Mouse (Mus musculus) kidney, adult 2 months (tissue): ENCODE data around the gene Gm45808. TPM values are rescaled to one million over a fixed set of nuclear protein-coding genes. Genes with fewer than 3 reads are reported as not detected.
A peak's percentile ranks its signal among the peaks of the same experiment; 100 is the strongest.

Source experiments
- DNase-seq: peaks from one replicate; pipeline ENCODE4 v3.0.0; 2021
- H3K27ac ChIP-seq: fragments of 200-500 bp; 2 replicates; pipeline ENCODE4 v1.5.1; 2012; ENCODE audit warnings: low read depth, low read length, control low read depth, inconsistent platforms; ENCODE audit not compliant: insufficient read depth
- H3K27me3 ChIP-seq: fragments of 200-500 bp; replicated peaks from 2 replicates; pipeline ENCODE4 v1.6.1; 2012; ENCODE audit warnings: mild to moderate bottlenecking, moderate library complexity, low read length, inconsistent platforms; ENCODE audit not compliant: control insufficient read depth, insufficient read depth
- H3K36me3 ChIP-seq: fragments of 200-500 bp; 2 replicates; pipeline ENCODE4 v1.6.1; 2012; ENCODE audit warnings: mild to moderate bottlenecking, moderate library complexity, low read length, inconsistent platforms; ENCODE audit not compliant: control insufficient read depth, insufficient read depth
- H3K4me1 ChIP-seq: fragments of 200-500 bp; 2 replicates; pipeline ENCODE4 v1.6.1; 2011; ENCODE audit warnings: low read length; ENCODE audit not compliant: control insufficient read depth, insufficient read depth
- H3K4me3 ChIP-seq: fragments of 200-500 bp; 2 replicates; pipeline ENCODE4 v1.5.1; 2011; ENCODE audit warnings: mild to moderate bottlenecking, low read depth, low read length, control low read depth; ENCODE audit not compliant: insufficient read depth
- CTCF ChIP-seq: fragments of 200-500 bp; conservative IDR thresholded peaks from 2 replicates; pipeline ENCODE4 v1.5.1; 2011; ENCODE audit warnings: low read depth, mild to moderate bottlenecking, control low read depth, low read length, moderate library complexity, mixed read lengths; ENCODE audit not compliant: insufficient read depth, insufficient read length
- POLR2A ChIP-seq: fragments of 200-500 bp; IDR thresholded peaks from one replicate; pipeline ENCODE4 v1.6.1; 2011; ENCODE audit warnings: low read depth, low read length, control low read depth
- WGBS: fragments of 180-500 bp; shearing (Covaris S2); methylation state at CpG from one replicate; pipeline ENCODE4 v1.1.7; 2018; 5-methylcytosine and 5-hydroxymethylcytosine counted together
- polyA plus RNA-seq: library from polyadenylated mRNA; depleted of rRNA; stranded (reverse); fragments of >200 nt; gene quantifications from 2 replicates; pipeline ENCODE4 v1.2.3, GENCODE M21; 2012

Gene Gm45808
- polyA plus RNA-seq, 1 experiment: 1.2 TPM

- no peak overlapping the region for H3K4me3 ChIP-seq
- H3K4me1 ChIP-seq: peaks cover 16% of the 10 kb centered on the region
- TF ChIP-seq POLR2A (no peak), CTCF (no peak)
- no peaks in the 10 kb centered on the region for H3K27me3 ChIP-seq
- 25% methylated on average over 9 of the region's 9 CpGs for WGBS
- peak overlapping the region; percentile 34 for H3K27ac ChIP-seq
- DNase-seq: no peak
- H3K36me3 ChIP-seq: peaks cover 11% of the 10 kb centered on the region
These were observed 29.8 kb downstream of the Gm45808 start for GRCm38 (mm10) chr7:45456721-45457203.

GRCm38 (mm10) chr7:45455932-45456696 is 30.5 kb downstream of the Gm45808 start:
- DNase-seq: no peak
- Histone ChIP-seq H3K4me1 (peaks cover 14% of the 10 kb centered on the region), H3K36me3 (peaks cover 11% of the 10 kb centered on the region), H3K27ac (peak overlapping the region; percentile 34; the same call in 1 of the 2 replicates), H3K4me3 (no peak overlapping the region), H3K27me3 (no peaks in the 10 kb centered on the region)
- TF ChIP-seq CTCF (no peak), POLR2A (no peak)
- 71% methylated on average over 13 of the region's 13 CpGs for WGBS

GRCm38 (mm10) chr7:45454971-45455370 is 31.6 kb downstream of the Gm45808 start:
- TF ChIP-seq POLR2A (no peak), CTCF (no peak)
- Histone ChIP-seq H3K27me3 (no peaks in the 10 kb centered on the region), H3K4me3 (no peak overlapping the region), H3K36me3 (peaks cover 11% of the 10 kb centered on the region), H3K4me1 (peaks cover 8% of the 10 kb centered on the region; the same call in 1 of the 2 replicates), H3K27ac (no peak overlapping the region)
- 93% methylated on average over 15 of the region's 15 CpGs for WGBS
- DNase-seq: no peak

- no peaks in the 10 kb centered on the region for H3K36me3 ChIP-seq
- WGBS: 55% methylated on average over 23 of the region's 23 CpGs
- peak; percentile 83 for DNase-seq
These were observed 35.1 kb downstream of the Gm45808 start for GRCm38 (mm10) chr7:45451344-45451982.

GRCm38 (mm10) chr7:45449974-45450373 is 36.6 kb downstream of the Gm45808 start:
- Histone ChIP-seq H3K4me3 (no peak overlapping the region), H3K27me3 (no peaks in the 10 kb centered on the region), H3K36me3 (no peaks in the 10 kb centered on the region), H3K27ac (no peak overlapping the region), H3K4me1 (no peaks in the 10 kb centered on the region)
- DNase-seq: no peak
- 100% methylated on average over 1 of the region's 1 CpGs for WGBS
- TF ChIP-seq CTCF (no peak), POLR2A (no peak)

More at GRCm38 (mm10) chr7:45451344-45451982, 35.1 kb downstream of the Gm45808 start:
- H3K4me3 ChIP-seq: no peak overlapping the region
- no peak overlapping the region for H3K27ac ChIP-seq
- peak; percentile 85 for TF ChIP-seq CTCF
- no peak for TF ChIP-seq POLR2A
- no peaks in the 10 kb centered on the region for H3K4me1 ChIP-seq
- H3K27me3 ChIP-seq: no peaks in the 10 kb centered on the region

- H3K4me1 ChIP-seq: no peaks in the 10 kb centered on the region
- H3K4me3 ChIP-seq: no peak overlapping the region
- TF ChIP-seq POLR2A (no peak), CTCF (peak; percentile 59)
- WGBS: 37% methylated on average over 11 of the region's 11 CpGs
- H3K27me3 ChIP-seq: no peaks in the 10 kb centered on the region
- H3K36me3 ChIP-seq: no peaks in the 10 kb centered on the region
- DNase-seq: no peak
- no peak overlapping the region for H3K27ac ChIP-seq
These were observed 39.2 kb downstream of the Gm45808 start for GRCm38 (mm10) chr7:45447325-45447990.
